Mouse (Mus musculus) left cerebral cortex, postnatal 36 days (tissue): ENCODE measurements around the gene a. TPM values are rescaled to one million over a fixed set of nuclear protein-coding genes. Genes with fewer than 3 reads are reported as not detected.
"Not testable (repeated sequence)": the region's sequence is repeated elsewhere in the genome, so short reads cannot be mapped to it uniquely, and the experiment has no call there.

Source experiments
- DNase-seq, 2 experiments: peaks; one replicate each; pipeline ENCODE4 v3.0.0; 2021 to 2022; ENCODE audit warnings: low spot score in 2 of 2, mixed read lengths in 1 of 2
- intact Hi-C: fragments of 180-260 bp; cut with DNase I; formaldehyde crosslinking; loops from one replicate; pipeline ENCODE4 v1.15.1; 2025
- total RNA-seq, 2 experiments: library from RNA; stranded (reverse); gene quantifications; 2 replicates each; pipeline ENCODE4 v1.2.3; 2021

The a gene
- total RNA-seq, 2 experiments from 2014 or later, result not detected

DNA sequence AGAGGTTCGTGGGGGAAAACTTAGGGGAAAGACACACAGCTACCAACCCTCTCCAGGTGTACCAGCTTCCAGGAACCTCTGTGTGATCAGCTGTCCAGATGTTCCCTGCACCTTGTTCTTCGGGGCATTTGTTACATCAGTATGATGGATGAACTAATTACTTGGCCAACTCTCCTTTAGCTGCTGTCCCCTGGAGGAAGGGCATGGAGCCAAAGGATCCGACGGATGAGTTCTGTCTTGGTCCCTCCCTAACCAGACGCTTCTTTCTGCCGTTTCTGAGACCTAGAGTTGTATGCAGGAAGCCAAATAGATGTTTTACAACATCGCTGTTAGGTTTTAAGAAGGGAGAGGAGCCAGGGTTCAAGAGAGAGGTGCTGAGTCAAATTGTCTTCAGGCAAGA lies 239.6 kb downstream of the a start:
- intact Hi-C loops, result loop anchor here (1.0 kb wide), 1 partner anchor 17 kb away; no protein-coding TSS in a partner anchor
- DNase-seq, result no peak

DNA sequence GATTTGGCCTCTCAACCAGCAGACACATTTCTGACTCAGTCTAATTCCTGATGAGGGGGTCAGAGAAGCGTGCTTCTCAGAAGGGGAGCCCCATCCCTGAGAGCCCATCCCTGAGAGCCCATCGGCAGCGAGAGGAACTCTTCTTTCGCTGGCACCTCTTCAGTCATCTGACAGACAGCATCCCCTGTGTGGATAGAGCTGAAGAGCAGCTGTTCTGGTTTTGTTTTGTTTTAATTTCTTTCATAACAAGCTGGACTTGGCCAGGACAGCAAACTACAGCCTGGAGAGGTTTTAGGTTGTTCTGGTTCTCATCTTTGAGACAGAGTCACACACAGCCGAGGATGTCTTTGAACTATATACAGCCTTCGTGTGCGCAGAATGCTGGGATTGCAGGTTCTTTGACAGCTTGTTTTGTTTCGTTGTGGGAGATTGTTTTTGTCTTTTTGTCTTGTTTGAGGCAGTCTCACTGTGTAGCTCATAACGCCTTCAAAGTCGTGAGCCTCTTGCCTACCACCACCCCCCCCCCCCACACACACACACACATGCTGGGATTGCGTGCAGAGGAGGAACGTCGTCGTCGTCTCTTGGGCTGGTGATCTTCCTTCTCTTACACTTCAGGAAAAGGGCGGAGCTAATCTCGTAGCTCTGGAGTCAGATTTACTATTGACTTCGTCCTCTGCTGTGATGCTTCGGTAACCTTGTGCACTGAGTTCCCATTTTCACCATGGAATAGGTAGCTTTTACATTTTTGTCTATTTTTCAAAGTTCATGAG lies 241.9 kb downstream of the a start:
- DNase-seq, result no peak
- intact Hi-C loops, result no loop called here

GRCm38 (mm10) chr2:155039956-155040355 lies 248.8 kb downstream of the a start:
- intact Hi-C loops, result no loop called here

GRCm38 (mm10) chr2:155044542-155044941 lies 253.3 kb downstream of the a start:
- no peak for DNase-seq
- intact Hi-C loops, result no loop called here

More at GRCm38 (mm10) chr2:155039956-155040355, 248.8 kb downstream of the a start:
- DNase-seq, result no peak

GRCm38 (mm10) chr2:155045075-155045474 lies 253.9 kb downstream of the a start:
- intact Hi-C loops, result no loop called here

DNA sequence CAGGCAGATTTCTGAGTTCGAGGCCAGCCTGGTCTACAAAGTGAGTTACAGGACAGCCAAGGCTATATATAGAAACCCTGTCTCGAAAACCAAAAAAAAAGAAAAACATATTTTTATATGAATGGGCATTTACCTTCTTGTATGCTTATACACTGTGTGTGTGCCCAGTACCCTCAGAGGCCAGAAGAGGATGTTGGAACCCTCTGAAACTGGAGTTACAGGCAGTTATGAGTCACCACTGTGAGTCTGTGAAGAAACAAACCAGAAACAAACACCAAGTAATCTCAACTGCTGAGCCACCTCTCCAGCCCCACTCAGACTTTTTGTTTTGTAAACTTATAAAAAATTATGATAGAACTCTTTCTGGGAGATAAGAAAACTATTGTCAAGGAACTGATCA lies 255.6 kb downstream of the a start:
- intact Hi-C loops, result no loop called here
- DNase-seq, result no peak

More at GRCm38 (mm10) chr2:155045075-155045474, 253.9 kb downstream of the a start:
- no peak for DNase-seq

DNA sequence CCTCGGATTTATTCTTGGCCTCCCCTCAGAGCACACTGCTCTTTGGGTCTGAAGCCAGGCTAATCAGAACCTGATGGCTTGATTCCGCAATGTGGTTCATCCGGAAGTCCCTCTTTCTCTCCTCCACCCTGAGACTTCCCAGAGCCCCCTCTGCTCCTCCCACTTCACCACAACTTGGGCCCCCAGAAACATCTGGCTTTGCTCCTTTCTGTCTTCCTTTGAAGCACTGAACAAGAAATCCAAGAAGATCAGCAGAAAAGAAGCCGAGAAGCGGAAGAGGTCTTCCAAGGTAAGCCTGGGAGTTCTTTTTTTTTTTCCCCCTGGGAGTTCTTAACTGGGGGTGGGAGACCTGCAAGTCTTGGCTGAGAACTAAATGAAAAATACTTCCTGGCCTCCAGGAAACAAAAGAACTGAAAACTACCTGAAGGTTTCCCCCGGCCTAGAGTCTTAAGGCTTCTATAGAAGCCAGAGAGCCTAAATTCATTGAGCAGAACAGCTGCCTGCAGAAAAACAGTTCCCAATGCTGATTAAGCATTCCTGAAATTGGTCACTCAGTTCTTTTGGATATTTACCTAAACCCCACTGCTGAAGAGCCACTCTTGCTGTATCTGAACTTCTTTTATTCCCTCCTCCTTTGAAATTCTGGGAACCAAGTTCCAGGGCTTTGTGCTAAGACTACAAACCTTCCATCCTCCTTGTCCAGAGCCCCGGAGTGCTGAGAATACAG lies 256.4 kb downstream of the a start:
- DNase-seq, result no peak
- intact Hi-C loops, result no loop called here

- intact Hi-C loops, result loop anchor here (1.0 kb wide), 1 partner anchor 24 kb away; the partner anchor contains the start of gene Ahcy
- DNase-seq, result no peak
These were observed 258.9 kb downstream of the a start for GRCm38 (mm10) chr2:155050108-155050503.

- intact Hi-C loops, result loop anchor here (1.0 kb wide), 1 partner anchor 24 kb away; the partner anchor contains the start of gene Ahcy
- DNase-seq, result peak; percentile 92 to 93
These were observed 259.5 kb downstream of the a start for GRCm38 (mm10) chr2:155050504-155051236.

DNA sequence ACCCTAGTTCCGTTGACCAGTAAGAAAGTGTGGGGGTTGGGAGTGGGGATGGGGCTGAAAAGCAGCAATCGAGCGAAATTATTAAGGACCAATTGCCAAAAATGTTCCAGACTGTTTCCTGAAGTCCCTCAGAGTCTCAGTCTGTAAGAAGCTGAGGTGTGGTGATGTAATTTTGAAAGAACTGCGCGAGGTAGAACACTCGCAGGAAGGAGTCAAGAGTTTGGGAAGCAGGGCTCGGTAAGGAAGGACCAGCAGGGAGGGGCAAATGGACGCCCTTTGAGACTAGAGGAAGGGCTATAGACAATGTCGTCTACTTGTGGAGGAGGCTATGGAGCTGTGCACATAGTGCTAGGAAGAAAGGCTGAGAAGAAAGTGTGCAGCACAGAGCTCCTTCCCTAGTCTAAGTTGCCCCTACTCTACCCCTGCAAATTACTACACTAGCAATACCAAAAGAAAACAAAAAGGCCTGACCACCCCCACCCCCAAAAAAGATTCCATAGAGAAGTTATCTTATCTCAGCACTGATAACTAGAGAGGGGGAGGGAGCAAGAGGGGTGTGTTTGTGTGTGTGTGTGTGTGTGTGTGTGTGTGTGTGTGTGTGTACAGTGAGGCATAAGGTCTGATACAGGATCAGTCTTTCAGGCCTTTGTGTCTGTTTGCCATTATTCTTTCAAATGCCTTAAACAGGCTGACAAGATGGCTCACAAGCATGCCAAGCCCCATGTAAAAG lies 260.6 kb downstream of the a start:
- DNase-seq, result no peak
- intact Hi-C loops, result no loop called here

DNA sequence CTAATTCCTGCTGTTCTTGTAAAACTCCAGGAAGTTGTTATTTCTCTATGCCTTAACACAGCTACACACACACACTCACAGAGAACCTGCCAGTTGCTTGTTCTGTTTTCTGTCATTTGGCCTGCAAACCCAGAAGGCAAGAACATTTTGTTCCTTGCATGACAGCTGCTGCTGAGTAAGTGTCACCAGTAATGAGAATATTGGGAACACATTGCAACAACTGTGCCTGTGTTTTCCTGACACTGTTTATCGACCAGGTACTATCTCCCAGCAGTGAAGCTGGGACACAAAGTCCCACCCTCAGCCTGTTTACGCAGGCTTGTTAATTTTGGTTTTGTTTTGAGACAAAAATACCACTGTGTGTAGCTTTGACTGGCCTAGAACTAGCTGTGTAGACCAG lies 261.5 kb downstream of the a start:
- DNase-seq, result no peak
- intact Hi-C loops, result no loop called here

GRCm38 (mm10) chr2:155053512-155053911 lies 262.3 kb downstream of the a start:
- intact Hi-C loops, DNase-seq: not testable (repeated sequence)

DNA sequence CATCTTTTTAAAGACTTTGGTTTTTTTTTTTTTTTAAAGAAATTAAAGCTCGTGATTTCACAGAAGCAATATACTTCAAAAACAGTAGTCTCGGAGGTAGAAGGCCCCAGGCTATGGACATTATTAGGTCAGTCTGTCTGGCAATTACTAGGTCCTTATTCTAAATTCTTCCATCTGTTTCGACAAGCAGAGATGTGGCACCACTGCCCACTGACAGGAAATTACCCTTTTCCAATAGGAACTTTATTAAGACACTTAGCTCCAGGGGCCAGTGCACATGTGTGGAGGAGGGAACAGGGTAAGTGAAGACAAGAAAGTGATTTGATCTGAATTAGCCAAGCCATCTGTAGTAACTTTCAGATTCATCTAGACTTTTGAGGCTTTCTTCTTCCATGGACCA lies 263.5 kb downstream of the a start:
- no peak for DNase-seq
- intact Hi-C loops, result no loop called here

DNA sequence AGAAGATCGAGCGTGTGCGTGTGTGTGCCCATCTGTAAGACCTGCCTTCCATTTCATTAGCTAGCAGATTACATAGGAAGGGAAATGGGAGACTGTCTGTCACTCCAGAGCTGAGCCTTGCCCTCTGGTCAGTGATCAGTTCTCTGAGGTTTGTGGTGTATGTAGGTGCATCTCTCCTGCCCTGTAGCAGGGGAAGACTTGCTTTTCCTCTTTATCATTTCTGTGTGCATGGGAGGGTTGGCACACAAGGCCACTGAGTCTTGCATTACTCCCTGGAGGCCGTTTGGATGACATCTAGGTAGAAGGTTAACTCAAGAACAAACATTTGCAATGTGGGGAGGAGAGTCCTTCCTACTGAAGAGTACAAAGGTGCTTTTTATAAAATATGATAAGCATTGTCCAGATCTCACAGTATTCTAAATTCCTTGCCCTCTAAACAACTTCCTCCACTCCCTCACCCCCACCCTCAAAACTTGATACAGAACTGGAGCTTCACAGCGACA lies 264.9 kb downstream of the a start:
- intact Hi-C loops, result no loop called here

GRCm38 (mm10) chr2:155057361-155057760 lies 266.2 kb downstream of the a start:
- no peak for DNase-seq
- intact Hi-C loops, result no loop called here

More for the DNA sequence above, 264.9 kb downstream of the a start:
- DNase-seq, result no peak

DNA sequence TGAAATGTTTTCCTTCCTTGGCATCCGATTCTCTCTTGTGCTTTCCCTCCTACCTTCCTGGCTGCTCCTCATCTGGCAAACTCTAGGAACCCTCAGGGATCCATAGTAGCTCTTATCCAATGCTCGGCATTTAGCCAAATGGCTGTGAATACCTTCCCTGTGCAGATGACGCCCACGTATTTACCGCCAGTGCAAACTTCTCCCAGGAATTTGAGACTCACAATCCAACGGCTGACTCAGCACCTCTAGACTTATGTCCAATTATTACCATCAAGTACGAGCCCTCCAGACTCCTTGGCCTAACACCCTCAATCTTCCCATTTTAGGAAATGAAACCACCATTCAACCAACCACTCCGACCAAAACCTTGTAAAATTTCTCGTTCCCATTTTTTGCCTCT lies 279.8 kb downstream of the a start:
- no peak for DNase-seq
- intact Hi-C loops, result no loop called here

- intact Hi-C loops, result no loop called here
These were observed 281.3 kb downstream of the a start for GRCm38 (mm10) chr2:155072353-155073145.

DNA sequence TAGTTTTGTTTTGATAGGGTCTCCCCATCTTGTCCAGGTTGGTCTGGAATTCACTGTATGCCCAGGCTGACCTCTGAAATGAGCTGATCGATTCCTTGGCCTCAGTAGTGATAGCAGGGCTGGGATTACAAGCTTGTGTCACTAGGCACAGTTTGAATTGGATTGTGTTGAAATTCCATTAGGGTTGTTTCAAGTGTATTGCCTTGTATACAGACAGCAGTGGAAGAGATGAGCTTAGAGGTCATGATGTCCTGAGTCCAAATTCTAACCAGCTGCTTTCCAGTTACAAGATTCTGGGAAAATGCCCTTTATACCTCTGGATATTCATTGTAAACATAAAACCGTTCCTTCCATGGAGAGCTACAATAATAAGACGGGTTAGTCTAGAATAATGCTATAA lies 282.1 kb downstream of the a start:
- intact Hi-C loops, result no loop called here

More at GRCm38 (mm10) chr2:155072353-155073145, 281.3 kb downstream of the a start:
- DNase-seq, result no peak

More for the DNA sequence above, 282.1 kb downstream of the a start:
- no peak for DNase-seq
